Mouse (Mus musculus): ENCODE results near the gene Arid1b. TPM values are rescaled to one million over a fixed set of nuclear protein-coding genes. Genes with fewer than 3 reads are reported as not detected.

Arid1b gene
- polyA plus RNA-seq, 1 experiment = 13.3 TPM

- peaks cover 27% of the 10 kb centered on the region for H3K9me3 ChIP-seq
- no peaks in the 10 kb centered on the region for H3K27me3 ChIP-seq (replicated peaks)
- TF ChIP-seq FLI1 (IDR thresholded peaks at IDR 0.05; ENCODE audit: low read length) (no peak), GATA1 (IDR thresholded peaks at IDR 0.05; ENCODE audit: borderline replicate concordance, low read length) (no peak)
- H3K4me1 ChIP-seq = peaks cover 65% of the 10 kb centered on the region
- H3K36me3 ChIP-seq (replicated peaks; ENCODE audit: low read length) = peaks cover 26% of the 10 kb centered on the region
- no peak overlapping the region for H3K4me3 ChIP-seq (replicated peaks)
These were observed 402.1 kb downstream of the Arid1b start for GRCm38 (mm10) chr17:5396213-5396612.

Data from megakaryocyte, embryonic 14.5 days (primary cell).